In genomic region chr10:20732180-20732579, GRCm38 (mm10) we compare ENCODE assay signal across 22 mouse cellular contexts.
"Had no signal": no experiment of that assay in that cellular context is flagged by ENCODE, and none has a peak within 500 bp of the region (broad histone marks: within the 10 kb centered on the region; RNA-seq: fewer than 3 reads in every experiment).

No protein-coding gene starts in this region.

- H3K27me3 ChIP-seq: limb, embryonic 15.5 days; neural tube, embryonic 13.5 days had no signal

- H3K9ac ChIP-seq: limb, embryonic 12.5 days; limb, embryonic 15.5 days; liver, embryonic 14.5 days; liver, postnatal 0 days; lung, embryonic 14.5 days; neural tube, embryonic 13.5 days had no signal

- H3K36me3 ChIP-seq: limb, embryonic 12.5 days; limb, embryonic 15.5 days; neural tube, embryonic 13.5 days had no signal

- H3K4me3 ChIP-seq: limb, embryonic 12.5 days; limb, embryonic 15.5 days; myocyte; neural tube, embryonic 13.5 days had no signal

- ATAC-seq: intestine, embryonic 16.5 days; liver, postnatal 0 days; lung, postnatal 0 days had no signal

- H3K9me3 ChIP-seq: limb, embryonic 12.5 days; limb, embryonic 15.5 days; neural tube, embryonic 13.5 days had no signal

- H3K4me2 ChIP-seq: limb, embryonic 12.5 days; limb, embryonic 15.5 days; liver, embryonic 11.5 days; lung, embryonic 14.5 days; neural tube, embryonic 13.5 days had no signal

- H3K27ac ChIP-seq: limb, embryonic 12.5 days; limb, embryonic 15.5 days; liver, embryonic 14.5 days; macrophage; neural tube, embryonic 13.5 days had no signal

- DNase-seq: kidney, adult 18-20 months; kidney, adult 9 months; kidney, postnatal 14 days; kidney, postnatal 4 days; left cerebral cortex, postnatal 4 days; liver, postnatal 0 days; lung, embryonic 14.5 days; retina, postnatal 1 day; right cerebral cortex, postnatal 25 days; spleen, adult 18-20 months; thymus, adult 18-20 months; thymus, postnatal 14 days; thymus, postnatal 4 days had no signal
